Mouse (Mus musculus): Measurements from ENCODE around the gene Plxna2. TPM values are rescaled to one million over a fixed set of nuclear protein-coding genes. Genes with fewer than 3 reads are reported as not detected.

The Plxna2 gene
- polyA plus RNA-seq, 1 experiment, result 4.0 TPM

- WGBS, result 66% methylated on average over 1 of the region's 1 CpGs
- no peaks in the 10 kb centered on the region for H3K27me3 ChIP-seq (ENCODE audit: control insufficient read depth, insufficient read depth, low read length)
- TF ChIP-seq POLR2A (IDR thresholded peaks at IDR 0.05; ENCODE audit: control insufficient read depth, extremely low read depth, insufficient read depth, low read length, poor library complexity) (no peak), CTCF (IDR thresholded peaks at IDR 0.05; ENCODE audit: borderline replicate concordance, control insufficient read depth, extremely low read depth, insufficient read depth, low read length, poor library complexity) (no peak)
- no peak for DNase-seq
- no peak overlapping the region for H3K27ac ChIP-seq (ENCODE audit: control insufficient read depth, insufficient read depth, low read length)
- no peak overlapping the region for H3K4me3 ChIP-seq (ENCODE audit: control insufficient read depth, insufficient read depth, low read length)
- no peaks in the 10 kb centered on the region for H3K36me3 ChIP-seq (ENCODE audit: control insufficient read depth, insufficient read depth, low read length)
- H3K4me1 ChIP-seq (replicated peaks; ENCODE audit: control insufficient read depth, insufficient read depth, low read length), result no peaks in the 10 kb centered on the region
These were observed 197.5 kb downstream of the Plxna2 start for GRCm38 (mm10) chr1:194815547-194815946.

- Histone ChIP-seq H3K27me3 (ENCODE audit: control insufficient read depth, insufficient read depth, low read length) (no peaks in the 10 kb centered on the region), H3K27ac (ENCODE audit: control insufficient read depth, insufficient read depth, low read length) (no peak overlapping the region), H3K4me3 (ENCODE audit: control insufficient read depth, insufficient read depth, low read length) (no peak overlapping the region), H3K36me3 (ENCODE audit: control insufficient read depth, insufficient read depth, low read length) (no peaks in the 10 kb centered on the region), H3K4me1 (replicated peaks; ENCODE audit: control insufficient read depth, insufficient read depth, low read length) (no peaks in the 10 kb centered on the region)
- WGBS, result 45% methylated on average over 2 of the region's 2 CpGs
- TF ChIP-seq POLR2A (IDR thresholded peaks at IDR 0.05; ENCODE audit: control insufficient read depth, extremely low read depth, insufficient read depth, low read length, poor library complexity) (no peak), CTCF (IDR thresholded peaks at IDR 0.05; ENCODE audit: borderline replicate concordance, control insufficient read depth, extremely low read depth, insufficient read depth, low read length, poor library complexity) (no peak)
- DNase-seq, result peak; percentile 39
These were observed 198.9 kb downstream of the Plxna2 start for GRCm38 (mm10) chr1:194816913-194817312.

GRCm38 (mm10) chr1:194820953-194821352 is 202.9 kb downstream of the Plxna2 start:
- Histone ChIP-seq H3K4me1 (replicated peaks; ENCODE audit: control insufficient read depth, insufficient read depth, low read length) (no peaks in the 10 kb centered on the region), H3K27ac (ENCODE audit: control insufficient read depth, insufficient read depth, low read length) (no peak overlapping the region), H3K27me3 (ENCODE audit: control insufficient read depth, insufficient read depth, low read length) (no peaks in the 10 kb centered on the region), H3K4me3 (ENCODE audit: control insufficient read depth, insufficient read depth, low read length) (no peak overlapping the region), H3K36me3 (ENCODE audit: control insufficient read depth, insufficient read depth, low read length) (no peaks in the 10 kb centered on the region)
- TF ChIP-seq CTCF (IDR thresholded peaks at IDR 0.05; ENCODE audit: borderline replicate concordance, control insufficient read depth, extremely low read depth, insufficient read depth, low read length, poor library complexity) (no peak), POLR2A (IDR thresholded peaks at IDR 0.05; ENCODE audit: control insufficient read depth, extremely low read depth, insufficient read depth, low read length, poor library complexity) (no peak)
- no peak for DNase-seq
- 86% methylated on average over 4 of the region's 4 CpGs for WGBS

GRCm38 (mm10) chr1:194821721-194822120 is 203.7 kb downstream of the Plxna2 start:
- TF ChIP-seq POLR2A (IDR thresholded peaks at IDR 0.05; ENCODE audit: control insufficient read depth, extremely low read depth, insufficient read depth, low read length, poor library complexity), result no peak
- no peak for TF ChIP-seq CTCF (IDR thresholded peaks at IDR 0.05; ENCODE audit: borderline replicate concordance, control insufficient read depth, extremely low read depth, insufficient read depth, low read length, poor library complexity)
- WGBS, result 84% methylated on average over 1 of the region's 1 CpGs
- DNase-seq, result no peak
- H3K27me3 ChIP-seq (ENCODE audit: control insufficient read depth, insufficient read depth, low read length), result no peaks in the 10 kb centered on the region
- no peak overlapping the region for H3K4me3 ChIP-seq (ENCODE audit: control insufficient read depth, insufficient read depth, low read length)
- H3K36me3 ChIP-seq (ENCODE audit: control insufficient read depth, insufficient read depth, low read length), result no peaks in the 10 kb centered on the region
- H3K4me1 ChIP-seq (replicated peaks; ENCODE audit: control insufficient read depth, insufficient read depth, low read length), result no peaks in the 10 kb centered on the region
- H3K27ac ChIP-seq (ENCODE audit: control insufficient read depth, insufficient read depth, low read length), result no peak overlapping the region

- TF ChIP-seq POLR2A (IDR thresholded peaks at IDR 0.05; ENCODE audit: control insufficient read depth, extremely low read depth, insufficient read depth, low read length, poor library complexity) (no peak), CTCF (IDR thresholded peaks at IDR 0.05; ENCODE audit: borderline replicate concordance, control insufficient read depth, extremely low read depth, insufficient read depth, low read length, poor library complexity) (no peak)
- no peaks in the 10 kb centered on the region for H3K27me3 ChIP-seq (ENCODE audit: control insufficient read depth, insufficient read depth, low read length)
- H3K4me1 ChIP-seq (replicated peaks; ENCODE audit: control insufficient read depth, insufficient read depth, low read length), result no peaks in the 10 kb centered on the region
- no peak for DNase-seq
- no peak overlapping the region for H3K4me3 ChIP-seq (ENCODE audit: control insufficient read depth, insufficient read depth, low read length)
- no peaks in the 10 kb centered on the region for H3K36me3 ChIP-seq (ENCODE audit: control insufficient read depth, insufficient read depth, low read length)
- no peak overlapping the region for H3K27ac ChIP-seq (ENCODE audit: control insufficient read depth, insufficient read depth, low read length)
These were observed 210.3 kb downstream of the Plxna2 start for GRCm38 (mm10) chr1:194828316-194828715.

- Histone ChIP-seq H3K36me3 (ENCODE audit: control insufficient read depth, insufficient read depth, low read length) (no peaks in the 10 kb centered on the region), H3K27me3 (ENCODE audit: control insufficient read depth, insufficient read depth, low read length) (no peaks in the 10 kb centered on the region), H3K27ac (ENCODE audit: control insufficient read depth, insufficient read depth, low read length) (no peak overlapping the region), H3K4me1 (replicated peaks; ENCODE audit: control insufficient read depth, insufficient read depth, low read length) (no peaks in the 10 kb centered on the region), H3K4me3 (ENCODE audit: control insufficient read depth, insufficient read depth, low read length) (no peak overlapping the region)
- DNase-seq, result no peak
- TF ChIP-seq CTCF (IDR thresholded peaks at IDR 0.05; ENCODE audit: borderline replicate concordance, control insufficient read depth, extremely low read depth, insufficient read depth, low read length, poor library complexity), result no peak
- no peak for TF ChIP-seq POLR2A (IDR thresholded peaks at IDR 0.05; ENCODE audit: control insufficient read depth, extremely low read depth, insufficient read depth, low read length, poor library complexity)
These were observed 217.2 kb downstream of the Plxna2 start for GRCm38 (mm10) chr1:194835238-194835637.

- 82% methylated on average over 3 of the region's 3 CpGs for WGBS
- no peak overlapping the region for H3K27ac ChIP-seq (ENCODE audit: control insufficient read depth, insufficient read depth, low read length)
- no peak overlapping the region for H3K4me3 ChIP-seq (ENCODE audit: control insufficient read depth, insufficient read depth, low read length)
- no peaks in the 10 kb centered on the region for H3K4me1 ChIP-seq (replicated peaks; ENCODE audit: control insufficient read depth, insufficient read depth, low read length)
- H3K36me3 ChIP-seq (ENCODE audit: control insufficient read depth, insufficient read depth, low read length), result no peaks in the 10 kb centered on the region
- H3K27me3 ChIP-seq (ENCODE audit: control insufficient read depth, insufficient read depth, low read length), result no peaks in the 10 kb centered on the region
- TF ChIP-seq POLR2A (IDR thresholded peaks at IDR 0.05; ENCODE audit: control insufficient read depth, extremely low read depth, insufficient read depth, low read length, poor library complexity), result no peak
- TF ChIP-seq CTCF (IDR thresholded peaks at IDR 0.05; ENCODE audit: borderline replicate concordance, control insufficient read depth, extremely low read depth, insufficient read depth, low read length, poor library complexity), result no peak
- no peak for DNase-seq
These were observed 218.2 kb downstream of the Plxna2 start for GRCm38 (mm10) chr1:194836182-194836581.
